Mouse (Mus musculus) liver, adult 2 months (tissue): ENCODE measurements around the gene B230118H07Rik. TPM values are rescaled to one million over a fixed set of nuclear protein-coding genes. Genes with fewer than 3 reads are reported as not detected.

ENCODE experiments used
- DNase-seq: peaks from one replicate; pipeline ENCODE4 v3.0.0-alpha.2; 2011; ENCODE audit warnings: low read depth, low spot score; ENCODE audit errors: extremely low read depth
- H3K27ac ChIP-seq: fragments of 200-500 bp; replicated peaks from 2 replicates; pipeline ENCODE4 v1.5.1; 2012; ENCODE audit warnings: low read depth, mild to moderate bottlenecking, control low read depth, inconsistent platforms, low read length; ENCODE audit not compliant: insufficient read depth
- H3K27me3 ChIP-seq: fragments of 200-500 bp; 2 replicates; pipeline ENCODE4 v1.6.1; 2012; ENCODE audit warnings: mild to moderate bottlenecking, moderate library complexity, low read length, inconsistent platforms; ENCODE audit not compliant: control insufficient read depth, insufficient read depth
- H3K36me3 ChIP-seq: fragments of 200-500 bp; 2 replicates; pipeline ENCODE4 v1.6.1; 2012; ENCODE audit warnings: low read length, inconsistent platforms; ENCODE audit not compliant: control insufficient read depth, insufficient read depth
- H3K4me1 ChIP-seq: fragments of 200-500 bp; 2 replicates; pipeline ENCODE4 v1.6.1; 2011; ENCODE audit warnings: low read length; ENCODE audit not compliant: control insufficient read depth, insufficient read depth
- H3K4me3 ChIP-seq: fragments of 200-500 bp; 2 replicates; pipeline ENCODE4 v1.5.1; 2011; ENCODE audit warnings: low read depth, mild to moderate bottlenecking, control low read depth, low read length, moderate library complexity; ENCODE audit not compliant: insufficient read depth
- H3K79me2 ChIP-seq: fragments of 200-500 bp; 2 replicates; pipeline ENCODE4 v1.6.1; 2012; ENCODE audit warnings: inconsistent platforms, mild to moderate bottlenecking, low read length, moderate library complexity; ENCODE audit not compliant: control insufficient read depth, insufficient read depth
- H3K9ac ChIP-seq: fragments of 200-500 bp; 2 replicates; pipeline ENCODE4 v1.6.1; 2012; ENCODE audit warnings: low read depth, mild to moderate bottlenecking, control low read depth, inconsistent platforms, low read length
- CTCF ChIP-seq: fragments of 200-500 bp; IDR thresholded peaks from 2 replicates; pipeline ENCODE4 v1.5.1; 2011; ENCODE audit warnings: low read depth, low read length, control low read depth
- POLR2A ChIP-seq: fragments of 200-500 bp; IDR thresholded peaks from 2 replicates; pipeline ENCODE4 v1.6.1; 2011; ENCODE audit warnings: low read length, control low read depth; ENCODE audit not compliant: insufficient read depth; ENCODE audit errors: extremely low read depth
- WGBS: fragments of 180-500 bp; shearing (Covaris S2); methylation state at CpG from one replicate; pipeline ENCODE4 v1.1.7; 2018; 5-methylcytosine and 5-hydroxymethylcytosine counted together
- polyA plus RNA-seq: library from polyadenylated mRNA; depleted of rRNA; stranded (reverse); fragments of >200 nt; gene quantifications from 2 replicates; pipeline ENCODE4 v1.2.3, GENCODE M21; 2012
- total RNA-seq: library from RNA; depleted of rRNA; stranded (reverse); fragments of >200 nt; gene quantifications from 2 replicates; pipeline ENCODE4 v1.2.3, GENCODE M21; 2014

Gene B230118H07Rik
- total and polyA plus RNA-seq, 2 experiments: 1.6 to 26.6 TPM

DNA sequence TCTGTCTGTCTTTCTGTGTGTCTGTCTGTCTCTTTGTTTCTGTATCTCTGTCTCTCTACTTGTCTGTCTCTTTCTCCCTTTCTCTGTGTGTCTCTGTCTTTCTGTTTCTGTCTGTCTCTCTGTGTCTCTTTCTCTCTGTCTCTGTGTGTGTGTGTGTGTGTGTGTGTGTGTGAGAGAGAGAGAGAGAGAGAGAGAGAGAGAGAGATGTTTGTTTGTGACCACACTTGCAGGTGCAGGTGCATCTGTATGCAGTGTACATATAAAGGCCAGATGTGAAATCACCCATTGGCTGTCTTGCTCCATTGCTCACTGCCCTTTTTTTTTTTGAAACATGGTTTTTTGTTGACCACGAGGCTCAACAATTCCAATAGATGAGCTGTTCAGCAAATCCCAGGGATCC is 1.1 kb upstream of the B230118H07Rik start:
- no peak for TF ChIP-seq POLR2A
- TF ChIP-seq CTCF: no peak
- 20% methylated on average over 1 of the region's 1 CpGs for WGBS

DNA sequence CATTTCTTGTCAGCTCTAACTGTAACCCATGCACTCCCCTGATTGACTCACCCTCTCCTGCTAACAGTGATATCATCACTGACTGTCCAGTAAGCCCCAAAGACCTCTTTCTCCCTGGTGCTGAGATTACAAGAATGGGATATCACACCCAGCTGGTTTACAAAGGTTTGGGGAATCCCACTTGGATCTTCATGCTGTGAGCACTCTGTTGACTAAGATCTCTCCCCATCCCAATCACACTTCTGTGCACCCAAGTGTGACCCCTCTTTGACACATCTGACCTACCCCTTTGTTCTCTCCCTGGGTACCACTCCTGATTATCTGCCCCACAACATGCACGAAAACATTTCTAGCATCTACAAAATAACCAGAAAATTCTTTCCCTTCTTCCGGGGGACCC is 971 bp downstream of the B230118H07Rik start:
- H3K79me2 ChIP-seq: no peaks in the 10 kb centered on the region
- TF ChIP-seq CTCF (no peak), POLR2A (no peak)
- no peaks in the 10 kb centered on the region for H3K4me1 ChIP-seq
- no peak overlapping the region for H3K9ac ChIP-seq
- no peaks in the 10 kb centered on the region for H3K36me3 ChIP-seq
- no peaks in the 10 kb centered on the region for H3K27me3 ChIP-seq
- 87% methylated on average over 2 of the region's 2 CpGs for WGBS
- DNase-seq: no peak
- no peak overlapping the region for H3K27ac ChIP-seq
- H3K4me3 ChIP-seq: no peak overlapping the region

More for the DNA sequence above, 1.1 kb upstream of the B230118H07Rik start:
- Histone ChIP-seq H3K4me3 (no peak overlapping the region), H3K79me2 (no peaks in the 10 kb centered on the region), H3K9ac (no peak overlapping the region), H3K27ac (no peak overlapping the region), H3K4me1 (no peaks in the 10 kb centered on the region), H3K27me3 (no peaks in the 10 kb centered on the region), H3K36me3 (no peaks in the 10 kb centered on the region)
- no peak for DNase-seq

DNA sequence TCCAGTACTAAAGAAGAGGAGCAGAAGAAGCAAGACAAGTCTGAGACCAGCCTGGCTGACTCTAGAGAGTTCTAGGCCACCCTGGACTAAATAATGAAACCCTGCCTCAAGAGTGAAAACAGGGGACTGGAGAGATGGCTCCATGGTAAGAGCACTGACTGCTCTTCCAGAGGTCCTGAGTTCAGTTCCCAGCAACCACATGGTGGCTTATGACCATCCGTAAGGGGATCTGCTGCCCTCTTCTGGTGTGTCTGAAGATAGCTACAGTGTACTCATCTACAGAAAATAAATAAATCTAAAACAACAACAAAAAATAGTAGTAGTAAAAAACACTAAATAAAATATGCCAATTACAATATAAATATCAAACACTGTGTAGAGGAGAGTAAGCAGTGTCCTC is 3.5 kb downstream of the B230118H07Rik start:
- 76% methylated on average over 1 of the region's 1 CpGs for WGBS
- Histone ChIP-seq H3K4me3 (no peak overlapping the region), H3K79me2 (no peaks in the 10 kb centered on the region), H3K36me3 (no peaks in the 10 kb centered on the region), H3K4me1 (no peaks in the 10 kb centered on the region), H3K27ac (no peak overlapping the region), H3K27me3 (no peaks in the 10 kb centered on the region), H3K9ac (no peak overlapping the region)
- TF ChIP-seq CTCF (no peak), POLR2A (no peak)
- DNase-seq: no peak

DNA sequence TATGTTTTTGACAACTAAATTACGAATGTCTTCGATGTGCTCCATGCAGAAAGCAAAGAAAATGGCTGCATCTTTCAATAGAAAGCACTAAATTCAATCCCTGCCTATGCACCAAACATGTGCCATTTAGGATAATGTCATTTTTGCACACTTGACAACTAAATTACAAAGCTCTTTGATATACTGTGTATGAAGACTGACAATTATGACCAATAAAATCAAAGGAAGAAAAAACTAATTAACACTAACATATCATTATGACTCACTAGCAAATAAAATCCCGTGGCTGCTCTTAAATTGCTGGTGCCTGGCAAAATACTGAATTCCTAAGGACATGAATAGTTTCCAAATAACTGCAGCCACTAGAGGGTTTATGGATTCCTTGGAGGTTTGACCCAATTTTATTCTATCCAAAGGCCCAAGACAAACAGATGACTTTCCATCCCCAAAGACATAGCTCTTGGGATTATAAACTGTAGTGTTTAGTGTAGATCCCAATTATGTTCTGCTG is 9.4 kb downstream of the B230118H07Rik start:
- DNase-seq: no peak
- Histone ChIP-seq H3K27me3 (no peaks in the 10 kb centered on the region), H3K36me3 (no peaks in the 10 kb centered on the region), H3K9ac (no peak overlapping the region), H3K79me2 (no peaks in the 10 kb centered on the region), H3K4me1 (no peaks in the 10 kb centered on the region), H3K27ac (no peak overlapping the region), H3K4me3 (no peak overlapping the region)
- TF ChIP-seq CTCF (no peak), POLR2A (no peak)
- 71% methylated on average over 3 of the region's 3 CpGs for WGBS

DNA sequence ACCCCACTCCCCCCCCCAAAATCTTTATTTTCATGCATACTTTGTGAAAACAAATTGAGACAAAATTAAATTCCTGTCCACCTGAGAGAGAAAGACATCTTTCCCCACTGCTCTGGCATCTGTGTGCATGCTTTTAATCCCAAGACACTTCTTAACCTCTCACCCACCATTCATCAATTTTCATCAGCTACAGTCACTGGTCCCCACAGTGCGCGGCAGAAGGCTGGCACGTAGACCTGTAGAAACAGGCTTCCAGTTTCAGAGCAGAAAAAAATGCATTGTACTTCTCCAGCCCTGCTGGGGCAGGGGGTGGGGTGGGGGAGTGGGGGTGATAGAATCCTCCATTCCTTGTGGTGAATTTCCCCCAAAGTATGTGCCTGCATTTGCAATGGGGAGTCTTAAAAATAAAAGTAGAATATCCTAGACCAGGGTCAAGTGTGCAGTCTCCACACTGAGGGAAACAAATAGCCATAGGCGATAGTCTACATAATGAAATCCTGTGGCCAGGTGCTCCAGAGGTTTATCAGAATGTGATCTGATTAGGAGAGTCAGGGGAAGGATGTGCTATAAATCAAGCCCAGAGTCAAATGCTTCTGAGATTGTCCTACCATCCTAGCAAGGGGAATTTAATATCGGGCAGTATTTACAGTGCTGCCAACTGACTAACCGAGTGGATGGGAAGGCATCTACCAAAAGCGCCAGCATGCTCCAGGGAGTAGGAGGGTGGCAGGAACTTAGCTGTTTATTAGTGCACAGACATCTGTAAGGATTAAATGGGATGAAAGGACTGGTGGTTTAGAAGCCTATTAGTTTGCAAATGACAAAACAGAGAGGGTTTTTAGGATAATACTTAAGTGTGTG is 10.1 kb downstream of the B230118H07Rik start:
- 85% methylated on average over 7 of the region's 7 CpGs for WGBS
- TF ChIP-seq POLR2A: no peak
- no peak for TF ChIP-seq CTCF
- H3K4me1 ChIP-seq: no peaks in the 10 kb centered on the region
- no peaks in the 10 kb centered on the region for H3K36me3 ChIP-seq
- H3K79me2 ChIP-seq: no peaks in the 10 kb centered on the region
- H3K27ac ChIP-seq: no peak overlapping the region
- no peak overlapping the region for H3K9ac ChIP-seq
- DNase-seq: no peak
- H3K27me3 ChIP-seq: no peaks in the 10 kb centered on the region
- H3K4me3 ChIP-seq: no peak overlapping the region
